29 mouse cellular contexts compared by ENCODE assay signal in genomic region chr15:29356395-29356794, GRCm38 (mm10).
"Had no signal": no experiment of that assay in that cellular context is flagged by ENCODE, and none has a peak within 500 bp of the region (broad histone marks: within the 10 kb centered on the region; RNA-seq: fewer than 3 reads in every experiment).

No protein-coding gene starts in this region.

- H3K27me3 ChIP-seq: heart, embryonic 12.5 days; heart, embryonic 13.5 days; heart, embryonic 15.5 days; hindbrain, embryonic 12.5 days; hindbrain, embryonic 13.5 days; hindbrain, embryonic 15.5 days; intestine, embryonic 15.5 days; kidney, embryonic 15.5 days had no signal

- H3K4me3 ChIP-seq: heart, embryonic 10.5 days; heart, embryonic 12.5 days; heart, embryonic 13.5 days; heart, embryonic 15.5 days; hindbrain, embryonic 10.5 days; hindbrain, embryonic 12.5 days; hindbrain, embryonic 13.5 days; hindbrain, embryonic 15.5 days; intestine, embryonic 15.5 days; kidney, embryonic 15.5 days; layer of hippocampus, adult 2 months; left cerebral cortex, adult 2 months had no signal

- H3K4me2 ChIP-seq: heart, embryonic 11.5 days; heart, embryonic 12.5 days; heart, embryonic 13.5 days; heart, embryonic 15.5 days; hindbrain, embryonic 12.5 days; hindbrain, embryonic 13.5 days; hindbrain, embryonic 14.5 days; hindbrain, embryonic 15.5 days; intestine, embryonic 15.5 days; kidney, embryonic 15.5 days had no signal

- DNase-seq: heart, postnatal 10 days; heart, postnatal 14 days; heart, postnatal 36 days; heart, postnatal 4 days; kidney, adult 11 months; kidney, adult 18-20 months; kidney, adult 2 months; kidney, adult 8-10 months; kidney, adult 9 months; kidney, postnatal 10 days; kidney, postnatal 14 days; kidney, postnatal 25 days; kidney, postnatal 4 days; layer of hippocampus, adult 9-11 months; layer of hippocampus, postnatal 36 days had no signal

- H3K36me3 ChIP-seq: heart, embryonic 10.5 days; heart, embryonic 12.5 days; heart, embryonic 13.5 days; heart, embryonic 15.5 days; hindbrain, embryonic 10.5 days; hindbrain, embryonic 12.5 days; hindbrain, embryonic 13.5 days; hindbrain, embryonic 15.5 days; intestine, embryonic 15.5 days; kidney, embryonic 15.5 days had no signal
